Mouse (Mus musculus) lung, adult 18-20 months (tissue): ENCODE measurements at regions not wholly inside any gene's neighbourhood (a gene's known extent, or its start where the extent isn't known, plus 50 kb on each side); places are given as distances from the start of the nearest gene placed in this dataset.

Experiments
- DNase-seq, 2 experiments: peaks; one replicate each; pipeline ENCODE4 v3.0.0; 2022; ENCODE audit warnings: mixed read lengths in 2 of 2

DNA sequence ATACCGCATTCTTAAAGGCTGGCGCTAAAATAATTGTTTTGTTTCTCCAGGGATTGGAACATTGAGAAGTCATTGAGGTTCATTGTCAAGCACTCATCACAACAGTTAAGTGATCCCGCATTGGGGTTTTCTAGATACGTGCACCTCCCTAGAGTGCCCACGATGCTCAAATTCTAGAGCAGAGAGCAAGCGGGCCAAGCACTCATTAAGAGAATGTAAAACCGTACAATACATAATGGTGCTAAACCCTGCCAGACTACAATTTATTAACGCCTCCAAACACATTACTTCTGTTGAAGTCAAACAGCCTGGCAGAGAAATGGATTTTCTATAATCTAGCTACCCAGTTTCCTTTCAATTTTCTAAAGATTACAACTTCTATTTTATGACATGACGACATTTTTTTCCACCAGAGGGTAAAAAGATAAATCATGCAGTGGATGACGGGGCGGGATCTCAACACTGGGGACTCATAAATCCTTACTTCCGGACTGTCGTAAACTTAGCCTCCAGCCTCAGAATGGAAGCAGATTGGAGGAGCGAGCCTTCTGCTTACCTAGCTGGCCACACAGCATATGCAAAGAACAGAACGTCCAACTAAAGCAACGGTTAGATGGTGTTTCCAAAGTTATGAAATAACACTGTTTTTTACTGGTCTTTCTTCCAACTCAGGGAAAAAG lies 482.8 kb downstream of the Rps29 start:
- no peak for DNase-seq

GRCm38 (mm10) chr12:68672011-68672410 lies 487.0 kb downstream of the Rps29 start:
- no peak for DNase-seq

- no peak for DNase-seq
Measured at GRCm38 (mm10) chr12:68645901-68646585, 512.9 kb downstream of the Rps29 start.

DNA sequence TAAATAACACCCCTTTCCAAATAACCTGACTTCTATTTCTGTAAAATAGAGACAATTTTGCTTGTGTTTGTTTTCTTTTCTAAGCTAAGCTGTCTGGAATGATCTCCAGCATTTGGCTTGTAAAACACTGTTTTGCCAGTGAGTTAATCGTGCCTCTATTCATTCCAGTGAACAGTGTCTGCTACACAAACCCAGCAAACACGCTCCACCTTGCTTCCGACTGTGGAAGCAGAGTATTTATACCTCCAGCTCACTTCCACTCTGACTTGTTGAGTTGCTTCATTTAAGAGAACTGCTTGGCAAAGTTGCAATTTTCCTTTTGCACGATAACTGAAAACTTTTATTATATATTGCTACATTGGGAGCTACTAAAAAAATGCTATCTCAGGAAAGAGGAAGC lies 515.3 kb downstream of the Rps29 start:
- no peak for DNase-seq

DNA sequence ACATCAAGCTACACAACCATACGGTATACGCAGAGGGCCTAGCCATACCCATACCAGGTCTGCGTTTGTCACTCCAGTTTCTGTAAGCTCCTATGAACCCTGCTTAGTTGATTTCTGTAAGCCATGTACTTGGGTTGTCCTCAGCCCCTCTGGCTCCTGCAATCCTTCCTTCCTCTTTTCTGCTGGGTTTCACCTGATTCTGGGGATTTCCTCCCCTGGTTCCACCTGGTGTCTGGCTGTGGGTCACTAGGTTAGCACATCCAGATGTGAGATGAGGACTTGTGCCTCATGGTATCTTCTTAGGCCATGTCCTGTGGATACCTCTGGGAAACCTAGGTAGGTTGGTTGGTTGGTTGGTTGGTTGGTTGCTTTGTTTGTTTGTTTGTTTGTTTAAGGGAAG lies 526.5 kb downstream of the Rps29 start:
- no peak for DNase-seq

- no peak for DNase-seq
Measured at GRCm38 (mm10) chr12:68618337-68618736, 540.6 kb downstream of the Rps29 start.

DNA sequence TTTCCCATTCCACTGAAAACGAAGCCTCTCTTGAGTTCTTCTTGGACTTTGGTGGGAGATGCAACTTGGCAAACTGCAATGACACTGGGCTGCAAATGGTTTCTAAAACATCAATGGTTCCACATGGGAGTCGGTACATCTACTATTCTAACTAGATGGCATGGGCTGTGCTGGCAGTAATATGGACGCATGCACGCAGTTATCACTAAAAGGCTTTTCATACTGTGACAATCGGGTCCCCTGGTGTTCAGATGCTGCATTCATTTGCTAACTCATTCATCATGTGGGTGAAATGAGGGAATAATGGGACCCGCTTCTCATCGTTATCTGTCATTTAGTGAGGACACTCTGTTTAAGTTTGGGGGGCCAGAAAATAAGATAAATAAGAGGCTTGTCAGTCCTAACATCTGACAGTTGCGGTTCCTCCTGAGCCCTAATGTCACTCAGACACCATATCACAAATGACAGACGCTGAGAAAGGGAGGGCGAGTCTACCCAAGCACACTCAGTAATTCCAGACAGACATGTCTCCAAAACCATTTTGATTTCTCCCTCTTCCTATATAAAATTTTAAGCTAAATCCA lies 553.5 kb downstream of the Rps29 start:
- no peak for DNase-seq

- DNase-seq, result no peak
Measured at GRCm38 (mm10) chr12:68604524-68605299, 554.3 kb downstream of the Rps29 start.

DNA sequence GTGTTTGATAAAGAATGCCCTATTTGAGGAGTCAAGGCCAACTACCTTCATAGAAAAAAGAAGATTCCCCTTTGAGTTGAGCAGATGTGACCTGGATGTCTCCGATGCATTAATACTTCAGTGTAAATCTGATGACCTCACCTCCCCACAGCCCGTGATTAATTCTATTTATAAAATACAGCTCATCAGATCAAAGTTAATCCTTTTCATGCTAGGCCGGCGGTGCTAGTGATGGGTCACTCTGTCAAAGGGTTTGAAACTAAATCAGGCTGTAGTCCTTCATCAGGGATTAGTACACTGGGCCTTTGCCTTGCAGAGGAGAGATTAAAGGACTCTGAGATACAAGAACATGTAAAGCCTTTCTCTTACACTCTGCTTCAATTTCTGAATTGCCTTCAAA lies 556.3 kb downstream of the Rps29 start:
- DNase-seq, result no peak

GRCm38 (mm10) chr12:68601366-68601765 lies 557.6 kb downstream of the Rps29 start:
- DNase-seq, result no peak

DNA sequence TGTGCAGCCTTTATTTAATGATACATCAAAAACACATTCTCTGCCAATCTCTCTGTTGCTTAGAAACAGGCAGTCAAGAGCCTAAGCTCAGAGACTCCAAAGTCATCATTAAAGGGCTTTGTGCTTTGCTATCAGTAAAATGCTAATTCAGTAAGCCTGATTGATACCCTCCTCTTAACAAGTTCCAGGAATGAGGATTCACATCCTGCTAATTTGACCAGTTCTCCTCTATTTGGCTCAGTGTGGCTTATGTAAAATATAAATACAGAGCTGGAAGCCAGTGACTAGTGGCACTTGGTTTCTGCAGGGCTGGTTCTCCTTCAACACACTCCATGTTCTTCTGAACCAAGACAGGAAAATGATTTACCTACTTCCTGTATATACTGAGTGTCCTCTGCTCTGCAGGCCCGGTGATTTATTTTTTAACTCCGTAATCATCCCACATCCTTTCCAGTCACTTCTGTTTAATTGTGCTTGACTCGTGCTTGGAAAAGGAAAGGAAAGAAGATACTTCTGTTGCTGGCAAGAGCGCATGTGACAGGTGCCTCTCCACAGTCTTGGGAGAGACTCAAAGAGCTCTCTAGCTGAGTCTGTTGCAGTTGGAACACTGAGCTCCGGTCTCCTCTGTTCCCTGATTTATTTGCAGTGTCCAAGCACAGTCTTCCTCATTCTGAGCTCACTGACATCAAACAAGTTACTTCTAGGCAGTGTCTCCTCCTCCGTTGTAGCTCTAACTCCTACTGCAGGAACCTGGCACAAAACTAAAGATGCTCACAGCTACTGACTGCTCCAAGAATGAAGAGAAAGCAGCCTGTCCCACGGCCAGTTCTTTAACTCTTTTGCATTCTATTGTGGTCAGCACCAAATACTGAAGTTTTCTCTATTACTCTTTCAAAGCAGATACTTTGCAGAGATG lies 559.0 kb downstream of the Rps29 start:
- no peak for DNase-seq

- no peak for DNase-seq
Measured at GRCm38 (mm10) chr12:68599016-68599616, 559.9 kb downstream of the Rps29 start.

DNA sequence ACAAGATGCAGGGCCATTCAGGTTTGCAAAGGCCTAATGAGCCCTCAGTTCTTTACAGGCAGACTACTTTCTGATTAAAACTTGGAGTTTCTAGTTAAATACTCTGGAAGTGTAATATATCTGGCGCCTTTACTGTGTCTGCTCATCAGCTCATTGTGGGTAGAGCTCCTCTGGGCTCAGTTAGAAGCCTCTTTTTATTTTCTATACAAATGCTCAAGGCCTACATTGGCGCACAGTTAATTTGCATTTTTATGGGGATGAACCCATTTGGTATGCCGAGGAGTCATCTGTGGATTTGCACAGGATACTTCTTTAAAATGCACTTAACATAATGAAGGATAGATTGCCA lies 573.5 kb downstream of the Rps29 start:
- DNase-seq, result no peak

- no peak for DNase-seq
Measured at GRCm38 (mm10) chr12:68584786-68585523, 574.0 kb downstream of the Rps29 start.

DNA sequence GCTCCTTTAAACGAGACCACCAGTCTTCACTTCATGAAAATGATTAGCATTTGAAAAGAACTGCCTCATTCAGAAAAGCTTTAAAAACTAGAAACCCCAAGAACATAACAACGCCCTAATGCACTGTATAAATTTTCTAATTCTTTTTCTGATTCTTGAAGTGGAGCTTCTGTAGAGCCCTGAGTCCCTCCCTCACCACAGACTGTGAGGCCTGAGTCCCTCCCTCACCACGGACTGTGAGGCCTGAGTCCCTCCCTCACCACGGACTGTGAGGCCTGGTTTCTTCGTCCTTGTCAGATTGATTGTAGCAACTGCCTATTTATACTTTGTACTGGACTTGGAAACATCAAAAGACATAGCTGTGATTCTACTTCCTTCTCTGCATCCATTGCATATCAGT lies 579.1 kb downstream of the Rps29 start:
- no peak for DNase-seq

GRCm38 (mm10) chr12:68577453-68577852 lies 581.5 kb downstream of the Rps29 start:
- no peak for DNase-seq

DNA sequence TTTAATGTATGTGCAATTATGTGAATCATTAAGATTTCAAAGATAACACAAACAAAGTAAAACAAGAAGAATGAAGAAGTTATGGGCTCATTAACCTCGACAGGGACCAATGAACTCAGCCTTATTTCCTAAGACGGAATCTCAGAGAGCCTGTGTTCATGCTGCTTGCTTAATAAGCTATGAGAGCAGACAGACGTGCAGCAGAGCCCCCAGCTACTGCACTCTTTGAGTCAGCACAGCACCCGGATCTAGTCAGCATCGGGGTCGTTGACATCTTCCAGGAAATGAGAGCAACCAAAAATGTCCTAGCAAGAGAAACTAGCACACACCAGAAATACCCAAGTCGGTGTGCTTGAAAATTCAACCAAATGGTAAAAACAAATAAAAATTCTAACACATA lies 582.1 kb downstream of the Rps29 start:
- DNase-seq, result no peak

DNA sequence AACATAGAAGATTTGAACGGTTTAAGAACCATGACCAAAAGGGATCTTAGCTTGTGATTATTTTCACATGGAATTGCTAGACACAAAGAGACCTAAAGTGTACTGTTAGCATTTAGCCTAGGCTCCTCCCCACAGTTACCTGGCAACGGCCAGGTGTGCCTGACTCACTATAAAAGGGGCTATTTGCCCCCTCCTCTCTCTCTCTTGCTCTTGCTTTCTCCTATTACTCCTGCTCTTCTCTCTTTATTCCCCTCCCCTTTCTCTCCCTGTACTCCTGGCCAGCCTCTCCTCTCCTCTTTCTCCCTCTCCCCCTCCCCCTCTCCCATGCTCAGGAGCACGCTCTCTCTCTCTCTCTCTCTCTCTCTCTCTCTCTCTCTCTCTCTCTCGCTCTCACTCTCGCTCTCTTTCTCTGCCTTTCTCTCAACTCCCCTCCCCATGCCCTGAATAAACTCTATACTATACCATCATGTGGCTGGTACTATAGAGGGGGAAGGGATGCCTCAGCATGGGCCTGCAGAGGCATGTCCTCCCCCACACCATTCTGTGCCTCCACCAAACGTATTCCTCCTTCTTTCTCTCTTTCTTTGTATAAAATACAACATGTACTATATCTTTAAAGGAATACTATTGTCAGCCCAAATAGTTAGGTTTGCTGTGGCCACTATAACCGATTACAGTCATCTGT lies 603.9 kb downstream of the Rps29 start:
- no peak for DNase-seq

DNA sequence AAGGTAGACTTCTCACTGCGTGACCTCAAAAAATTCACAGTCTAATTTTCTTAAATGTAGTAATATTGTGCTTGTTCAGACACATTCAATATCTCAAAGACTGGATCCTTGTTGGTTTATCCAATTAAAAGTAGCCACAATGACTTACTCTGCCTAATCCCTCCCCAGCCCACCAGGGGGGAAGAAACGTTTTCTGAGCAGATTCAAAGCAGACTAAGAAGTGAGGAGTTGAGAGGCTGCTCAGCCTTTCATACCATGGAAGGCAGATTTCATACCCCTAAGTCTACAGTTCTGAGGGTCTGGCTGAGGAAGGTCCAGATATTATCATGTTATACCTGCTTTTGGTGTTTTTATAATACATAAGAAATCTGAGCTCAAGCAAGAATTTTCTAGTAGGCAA lies 604.7 kb downstream of the Rps29 start:
- no peak for DNase-seq

GRCm38 (mm10) chr12:68541811-68542210 lies 617.2 kb downstream of the Rps29 start:
- no peak for DNase-seq

DNA sequence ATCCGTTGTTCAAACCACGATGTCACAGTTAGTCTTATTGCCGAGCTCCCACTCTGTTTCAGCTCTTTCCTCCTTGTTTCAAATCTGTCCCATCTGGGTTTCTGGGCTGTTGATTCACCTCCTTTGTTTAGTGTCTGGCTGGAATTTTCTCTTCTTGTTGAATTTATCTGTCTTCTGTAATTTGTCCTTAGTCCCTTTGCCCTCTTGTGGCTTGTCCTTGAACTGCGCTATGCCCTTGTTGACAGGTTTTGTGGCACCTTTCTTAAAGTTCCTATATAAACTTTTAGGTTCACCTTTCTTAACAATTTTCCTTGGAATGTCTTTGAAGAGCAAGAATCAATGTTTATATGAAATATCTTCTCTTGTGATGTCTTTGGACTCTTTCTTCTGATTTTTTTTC lies 658.2 kb downstream of the Rps29 start:
- no peak for DNase-seq
